Mouse (Mus musculus) bone marrow, adult 2 months (tissue): ENCODE results near the gene Jph2. TPM values are rescaled to one million over a fixed set of nuclear protein-coding genes. Genes with fewer than 3 reads are reported as not detected.

Experiments
- H3K27ac ChIP-seq: fragments of 200-500 bp; 2 replicates; pipeline ENCODE4 v1.5.1; 2012; ENCODE audit warnings: low read depth, mild to moderate bottlenecking, control low read depth, inconsistent platforms, low read length; ENCODE audit not compliant: control insufficient read depth, poor library complexity, insufficient read depth
- H3K4me1 ChIP-seq: fragments of 200-500 bp; 2 replicates; pipeline ENCODE4 v1.6.1; 2011; ENCODE audit warnings: low read length; ENCODE audit not compliant: control insufficient read depth, insufficient read depth
- H3K4me3 ChIP-seq: fragments of 200-500 bp; replicated peaks from 2 replicates; pipeline ENCODE3; 2011; ENCODE audit warnings: mild to moderate bottlenecking, low read depth, low read length, control low read depth; ENCODE audit not compliant: control insufficient read depth
- CTCF ChIP-seq: fragments of 200-500 bp; IDR thresholded peaks from 2 replicates; pipeline ENCODE4 v1.5.1; 2011; ENCODE audit warnings: low read length, control low read depth; ENCODE audit not compliant: control insufficient read depth, insufficient read depth
- POLR2A ChIP-seq: fragments of 200-500 bp; IDR thresholded peaks from 2 replicates; pipeline ENCODE4 v1.6.1; 2011; ENCODE audit warnings: low read depth, mild to moderate bottlenecking, control low read depth, low read length, borderline replicate concordance; ENCODE audit not compliant: control insufficient read depth
- WGBS: fragments of 180-500 bp; shearing (Covaris S2); methylation state at CpG from one replicate; pipeline ENCODE4 v1.1.7; 2018; 5-methylcytosine and 5-hydroxymethylcytosine counted together
- polyA plus RNA-seq: library from polyadenylated mRNA; stranded (reverse); fragments of >200 nt; gene quantifications from 2 replicates; pipeline ENCODE4 v1.2.4, GENCODE M21; 2011; ENCODE audit warnings: low replicate concordance; ENCODE audit not compliant: missing spikeins, insufficient read depth, insufficient read length

Jph2 gene
- polyA plus RNA-seq, 1 experiment, result not detected

GRCm38 (mm10) chr2:163428346-163429011, 30.7 kb upstream of the Jph2 start:
- 51% methylated on average over 4 of the region's 4 CpGs for WGBS
- no peak for TF ChIP-seq CTCF
- TF ChIP-seq POLR2A, result no peak
- H3K4me1 ChIP-seq, result no peaks in the 10 kb centered on the region
- no peak overlapping the region for H3K4me3 ChIP-seq
- no peak overlapping the region for H3K27ac ChIP-seq

GRCm38 (mm10) chr2:163424597-163424996, 26.8 kb upstream of the Jph2 start, which contains the start of gene Oser1:
Oser1 (minus strand) TSS chr2:163424697.
- TF ChIP-seq CTCF (no peak), POLR2A (no peak)
- Histone ChIP-seq H3K27ac (no peak within 1 kb of the TSS), H3K4me1 (peaks cover 1% of the 10 kb centered on the region; the same call in 1 of the 2 replicates), H3K4me3 (no peak within 1 kb of the TSS)
- WGBS, result 81% methylated on average over 6 of the region's 6 CpGs

- H3K27ac ChIP-seq, result no peak overlapping the region
- 21% methylated on average over 9 of the region's 9 CpGs for WGBS
Observed at GRCm38 (mm10) chr2:163422895-163423660, 25.3 kb upstream of the Jph2 start.

GRCm38 (mm10) chr2:163420366-163420886, 22.6 kb upstream of the Jph2 start:
- TF ChIP-seq CTCF (no peak), POLR2A (no peak)
- H3K4me3 ChIP-seq, result peak overlapping the region; percentile 85
- peak overlapping the region; percentile 21; the same call in 1 of the 2 replicates for H3K27ac ChIP-seq
- 8% methylated on average over 10 of the region's 10 CpGs for WGBS
- H3K4me1 ChIP-seq, result peaks cover 3% of the 10 kb centered on the region; the same call in 1 of the 2 replicates

More at GRCm38 (mm10) chr2:163422895-163423660, 25.3 kb upstream of the Jph2 start:
- TF ChIP-seq CTCF (no peak), POLR2A (no peak)
- Histone ChIP-seq H3K4me1 (peaks cover 1% of the 10 kb centered on the region; the same call in 1 of the 2 replicates), H3K4me3 (no peak overlapping the region)

GRCm38 (mm10) chr2:163419346-163420045, 21.7 kb upstream of the Jph2 start:
- Histone ChIP-seq H3K4me3 (peak overlapping the region; percentile 85), H3K27ac (peak overlapping the region; percentile 96), H3K4me1 (peaks cover 3% of the 10 kb centered on the region; the same call in 1 of the 2 replicates)
- WGBS, result under 1% methylated on average over 64 of the region's 71 CpGs
- TF ChIP-seq CTCF (peak; percentile 23; the same call in 1 of the 2 replicates), POLR2A (peak; percentile 74; the same call in 1 of the 2 replicates)

GRCm38 (mm10) chr2:163418841-163419345, 21.1 kb upstream of the Jph2 start:
- under 1% methylated on average over 49 of the region's 50 CpGs for WGBS
- Histone ChIP-seq H3K4me3 (peak overlapping the region; percentile 75), H3K4me1 (peaks cover 3% of the 10 kb centered on the region; the same call in 1 of the 2 replicates), H3K27ac (peak overlapping the region; percentile 96)
- TF ChIP-seq CTCF (no peak), POLR2A (no peak)

- no peak for TF ChIP-seq CTCF
- TF ChIP-seq POLR2A, result no peak
- Histone ChIP-seq H3K4me1 (peaks cover 3% of the 10 kb centered on the region; the same call in 1 of the 2 replicates), H3K27ac (no peak overlapping the region), H3K4me3 (peak overlapping the region; percentile 49)
Observed at GRCm38 (mm10) chr2:163417830-163418229, 20.0 kb upstream of the Jph2 start.
